Mouse (Mus musculus) spleen, adult 2 months (tissue): ENCODE data around the gene Arrb1. TPM values are rescaled to one million over a fixed set of nuclear protein-coding genes. Genes with fewer than 3 reads are reported as not detected.

Experiments used
- DNase-seq, 2 experiments: peaks; one replicate each; pipeline versions ENCODE4 v3.0.0 to v3.0.0-alpha.2; 2012 to 2021; ENCODE audit warnings: low spot score in 2 of 2, low read depth in 1 of 2
- H3K27ac ChIP-seq: fragments of 200-500 bp; 2 replicates; pipeline ENCODE4 v1.5.1; 2012; ENCODE audit warnings: low read length, inconsistent platforms; ENCODE audit not compliant: insufficient read depth
- H3K27me3 ChIP-seq: fragments of 200-500 bp; 2 replicates; pipeline ENCODE4 v1.6.1; 2012; ENCODE audit warnings: mild to moderate bottlenecking, moderate library complexity, low read length, inconsistent platforms; ENCODE audit not compliant: control insufficient read depth, insufficient read depth
- H3K36me3 ChIP-seq: fragments of 200-500 bp; 2 replicates; pipeline ENCODE4 v1.6.1; 2012; ENCODE audit warnings: mild to moderate bottlenecking, low read length, inconsistent platforms; ENCODE audit not compliant: control insufficient read depth, insufficient read depth
- H3K4me1 ChIP-seq: fragments of 200-500 bp; 2 replicates; pipeline ENCODE4 v1.6.1; 2011; ENCODE audit warnings: inconsistent platforms; ENCODE audit not compliant: control insufficient read depth, insufficient read depth, insufficient read length
- H3K4me3 ChIP-seq: fragments of 200-500 bp; 2 replicates; pipeline ENCODE4 v1.5.1; 2011; ENCODE audit warnings: mild to moderate bottlenecking, inconsistent platforms; ENCODE audit not compliant: insufficient read depth, insufficient read length; ENCODE audit errors: extremely low read depth
- CTCF ChIP-seq: fragments of 200-500 bp; IDR thresholded peaks from 2 replicates; pipeline ENCODE4 v1.5.1; 2011; ENCODE audit warnings: mild to moderate bottlenecking, inconsistent platforms; ENCODE audit not compliant: insufficient read depth, insufficient read length, insufficient replicate concordance; ENCODE audit errors: extremely low read depth
- POLR2A ChIP-seq: fragments of 200-500 bp; IDR thresholded peaks from 2 replicates; pipeline ENCODE4 v1.6.1; 2011; ENCODE audit warnings: low read depth, low read length, inconsistent platforms
- WGBS: fragments of 180-500 bp; shearing (Covaris S2); methylation state at CpG from one replicate; pipeline ENCODE4 v1.1.7; 2018; 5-methylcytosine and 5-hydroxymethylcytosine counted together
- polyA plus RNA-seq: library from polyadenylated mRNA; depleted of rRNA; stranded (reverse); fragments of >200 nt; gene quantifications from 2 replicates; pipeline ENCODE4 v1.2.3, GENCODE M21; 2012

Arrb1 gene
- polyA plus RNA-seq, 1 experiment: 64.6 TPM

- TF ChIP-seq POLR2A (no peak), CTCF (no peak)
- no peaks in the 10 kb centered on the region for H3K27me3 ChIP-seq
- DNase-seq: no peak
- no peak overlapping the region for H3K27ac ChIP-seq
- WGBS: 64% methylated on average over 5 of the region's 5 CpGs
- H3K4me3 ChIP-seq: no peak overlapping the region
- no peaks in the 10 kb centered on the region; the same call in 1 of the 2 replicates for H3K4me1 ChIP-seq
- no peaks in the 10 kb centered on the region for H3K36me3 ChIP-seq
Observed at GRCm38 (mm10) chr7:99529410-99529809, 5.9 kb upstream of the Arrb1 start.

GRCm38 (mm10) chr7:99531408-99531970 lies 3.8 kb upstream of the Arrb1 start:
- Histone ChIP-seq H3K4me3 (no peak overlapping the region), H3K4me1 (peaks cover 3% of the 10 kb centered on the region; the same call in 1 of the 2 replicates), H3K27me3 (no peaks in the 10 kb centered on the region), H3K36me3 (no peaks in the 10 kb centered on the region), H3K27ac (no peak overlapping the region)
- DNase-seq: no peak
- TF ChIP-seq POLR2A: no peak
- no peak for TF ChIP-seq CTCF
- 52% methylated on average over 3 of the region's 3 CpGs for WGBS

- H3K4me1 ChIP-seq: peaks cover 3% of the 10 kb centered on the region; the same call in 1 of the 2 replicates
- DNase-seq: no peak
- 77% methylated on average over 4 of the region's 4 CpGs for WGBS
- no peaks in the 10 kb centered on the region for H3K36me3 ChIP-seq
- TF ChIP-seq POLR2A: no peak
- no peak for TF ChIP-seq CTCF
- no peaks in the 10 kb centered on the region for H3K27me3 ChIP-seq
- no peak overlapping the region for H3K27ac ChIP-seq
- H3K4me3 ChIP-seq: no peak overlapping the region
Observed at GRCm38 (mm10) chr7:99532526-99532925, 2.7 kb upstream of the Arrb1 start.

GRCm38 (mm10) chr7:99533600-99533999 lies 1.7 kb upstream of the Arrb1 start:
- Histone ChIP-seq H3K4me1 (peaks cover 3% of the 10 kb centered on the region; the same call in 1 of the 2 replicates), H3K27me3 (no peaks in the 10 kb centered on the region), H3K4me3 (no peak overlapping the region), H3K27ac (no peak overlapping the region), H3K36me3 (no peaks in the 10 kb centered on the region)
- 92% methylated on average over 7 of the region's 7 CpGs for WGBS
- no peak for TF ChIP-seq POLR2A
- no peak for TF ChIP-seq CTCF
- no peak for DNase-seq

- 63% methylated on average over 5 of the region's 5 CpGs for WGBS
- H3K4me1 ChIP-seq: peaks cover 3% of the 10 kb centered on the region; the same call in 1 of the 2 replicates
- no peaks in the 10 kb centered on the region for H3K36me3 ChIP-seq
- no peak for DNase-seq
- peak overlapping the region; percentile 4; the same call in 1 of the 2 replicates for H3K4me3 ChIP-seq
- TF ChIP-seq POLR2A (no peak), CTCF (no peak)
- peak overlapping the region; percentile 54 for H3K27ac ChIP-seq
- H3K27me3 ChIP-seq: no peaks in the 10 kb centered on the region
Observed at GRCm38 (mm10) chr7:99534501-99534900, 765 bp upstream of the Arrb1 start.

GRCm38 (mm10) chr7:99535741-99536501 lies 655 bp downstream of the Arrb1 start:
- DNase-seq: peak in 1 of 2 experiments; percentile 47

More at GRCm38 (mm10) chr7:99535741-99536501, 655 bp downstream of the Arrb1 start:
- Histone ChIP-seq H3K36me3 (no peaks in the 10 kb centered on the region), H3K4me3 (peak overlapping the region; percentile 93), H3K4me1 (peaks cover 3% of the 10 kb centered on the region; the same call in 1 of the 2 replicates), H3K27me3 (no peaks in the 10 kb centered on the region), H3K27ac (peak overlapping the region; percentile 83)
- WGBS: 4% methylated on average over 46 of the region's 46 CpGs
- no peak for TF ChIP-seq POLR2A
- TF ChIP-seq CTCF: no peak
